Mouse (Mus musculus): Measurements from ENCODE around the gene Socs4. TPM values are rescaled to one million over a fixed set of nuclear protein-coding genes. Genes with fewer than 3 reads are reported as not detected.

Socs4 gene
- total RNA-seq, 4 experiments from 2014 or later: 11.0 to 12.3 (median 12.1) TPM

DNA sequence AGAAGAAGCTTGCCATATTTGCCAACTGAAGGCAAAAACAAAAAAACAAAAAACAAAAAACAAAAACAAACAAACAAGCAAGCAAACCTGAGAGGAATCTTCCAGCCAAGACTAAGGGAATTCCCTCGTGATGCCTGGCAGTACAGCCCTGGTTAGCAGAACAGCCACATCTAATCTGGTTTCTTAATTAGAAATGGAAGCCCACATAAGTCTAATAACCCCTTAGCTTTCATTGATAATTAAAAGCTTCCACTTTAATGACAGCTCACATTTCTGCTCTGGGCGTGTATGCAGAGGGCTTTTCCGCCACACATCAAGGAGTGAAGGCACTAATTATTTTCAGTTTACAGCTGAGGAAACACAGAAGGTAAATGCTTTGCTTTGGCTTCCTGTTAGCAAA lies 58.6 kb downstream of the Socs4 start:
- DNase-seq (ENCODE audit: low spot score in 2 of 2): no peak

DNA sequence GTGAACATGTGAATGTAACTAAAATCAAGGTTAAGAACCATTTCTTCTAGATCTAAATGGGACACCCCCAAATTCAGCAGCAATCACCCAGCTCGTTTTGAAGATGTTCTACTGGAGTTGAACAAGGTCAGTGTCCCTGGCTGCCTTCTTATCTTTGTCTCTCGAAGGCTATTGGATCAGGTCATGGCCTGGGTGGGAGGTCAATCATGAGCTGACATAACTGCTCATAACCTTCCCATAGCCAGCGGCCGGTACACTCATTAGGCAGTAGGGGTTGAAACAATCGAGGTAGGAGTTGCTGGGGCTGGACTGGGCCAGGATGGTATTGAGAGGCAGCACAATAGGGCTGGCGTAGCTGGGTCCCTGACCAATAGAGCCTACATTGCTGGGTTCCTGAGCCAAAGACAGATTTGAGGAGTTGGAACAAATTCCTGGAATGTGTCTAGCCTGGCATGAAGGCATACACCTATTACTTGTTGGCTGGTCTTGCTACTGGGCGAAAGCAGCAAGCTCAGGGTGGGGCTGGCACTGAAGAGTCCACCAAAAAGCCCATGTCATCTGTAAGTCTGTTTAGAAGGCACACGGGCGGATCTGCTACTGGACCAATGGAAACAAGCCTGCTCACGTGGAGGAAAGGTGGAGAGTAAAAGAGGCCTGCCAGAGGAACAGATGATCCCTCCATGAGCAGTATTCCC lies 63.6 kb downstream of the Socs4 start:
- DNase-seq (ENCODE audit: low spot score in 2 of 2): no peak

DNA sequence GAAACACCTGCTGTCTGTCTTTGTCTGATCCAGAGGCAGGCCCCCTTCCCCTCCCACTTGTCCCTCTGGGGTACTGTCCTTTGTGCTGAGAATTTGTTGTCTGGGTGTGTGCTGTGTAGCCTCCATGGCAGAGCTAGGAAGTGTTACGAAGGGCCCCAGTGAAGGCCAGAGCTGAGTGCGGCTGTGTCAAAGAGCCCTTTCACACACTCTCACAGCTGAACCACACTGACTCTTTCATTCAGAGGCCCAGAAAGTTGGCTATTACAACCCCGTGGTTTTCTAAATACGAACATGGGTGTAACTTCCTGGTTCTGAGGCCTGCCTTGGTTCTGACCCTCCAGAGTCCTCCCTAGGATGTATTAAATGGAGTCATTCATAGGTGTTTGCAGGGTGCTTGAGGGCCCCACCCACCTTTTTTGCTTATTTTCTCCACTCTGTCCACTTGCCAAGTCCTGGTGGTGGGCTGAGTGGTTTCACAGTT lies 65.1 kb downstream of the Socs4 start:
- no peak for DNase-seq (ENCODE audit: low spot score in 2 of 2)

Other genes with a start within 250 kb of the Socs4 start
- gene Gch1, start 87.5 kb upstream of the Socs4 start, total RNA-seq (2022): 1 to 10 TPM; 1.1 to 1.5 (median 1.4) TPM
- 10 to 100 TPM in 1 of 4 experiments, 1 to 10 TPM in 3; 6.5 to 10.5 (median 7.2) TPM for gene Wdhd1, start 74 bp upstream of the Socs4 start, total RNA-seq (2022)
- gene Mapk1ip1l, start 21.3 kb downstream of the Socs4 start, total RNA-seq (2022): 10 to 100 TPM; 54.3 to 66.2 (median 61.8) TPM
- 1 to 10 TPM in 2 of 4 experiments, under 1 TPM in 1, not detected in 1; 0.79 to 2.8 (median 2.6) TPM for gene Lgals3, start 90.8 kb downstream of the Socs4 start, total RNA-seq (2022)
- 1 to 10 TPM in 1 of 4 experiments, under 1 TPM in 2, not detected in 1; 0.52 to 1.4 (median 0.70) TPM for gene Dlgap5, start 141.5 kb downstream of the Socs4 start, total RNA-seq (2022)
- gene Fbxo34, start 173.5 kb downstream of the Socs4 start, total RNA-seq (2022): 10 to 100 TPM; 79.4 to 98.3 (median 87.4) TPM